Mouse (Mus musculus) R1 (cell line): ENCODE results near the gene Olfr292.

ENCODE experiments used
- DNase-seq: peaks from one replicate; pipeline ENCODE4 v3.0.0-alpha.2; 2018; ENCODE audit warnings: low read depth, low spot score

The Olfr292 gene

GRCm38 (mm10) chr7:86688030-86688429 lies at the start of gene Olfr292:
TSS of gene Olfr292 (plus strand) at chr7:86688330.
- no peak for DNase-seq

GRCm38 (mm10) chr7:86648761-86649160 lies 39.4 kb upstream of the Olfr292 start, which contains the start of gene Olfr293:
TSS of gene Olfr293 (plus strand) at chr7:86649061.
- DNase-seq: no peak

- no peak for DNase-seq
These were observed 36.9 kb downstream of the Olfr292 start for GRCm38 (mm10) chr7:86725013-86725412.
